Mouse (Mus musculus) kidney, adult 2 months (tissue): ENCODE data around the gene Ascc1. TPM values are rescaled to one million over a fixed set of nuclear protein-coding genes. Genes with fewer than 3 reads are reported as not detected.

ENCODE experiments used
- DNase-seq: peaks from one replicate; pipeline ENCODE4 v3.0.0; 2021
- H3K27ac ChIP-seq: fragments of 200-500 bp; 2 replicates; pipeline ENCODE4 v1.5.1; 2012; ENCODE audit warnings: low read depth, low read length, control low read depth, inconsistent platforms; ENCODE audit not compliant: insufficient read depth
- H3K27me3 ChIP-seq: fragments of 200-500 bp; replicated peaks from 2 replicates; pipeline ENCODE4 v1.6.1; 2012; ENCODE audit warnings: mild to moderate bottlenecking, moderate library complexity, low read length, inconsistent platforms; ENCODE audit not compliant: control insufficient read depth, insufficient read depth
- H3K36me3 ChIP-seq: fragments of 200-500 bp; 2 replicates; pipeline ENCODE4 v1.6.1; 2012; ENCODE audit warnings: mild to moderate bottlenecking, moderate library complexity, low read length, inconsistent platforms; ENCODE audit not compliant: control insufficient read depth, insufficient read depth
- H3K4me1 ChIP-seq: fragments of 200-500 bp; 2 replicates; pipeline ENCODE4 v1.6.1; 2011; ENCODE audit warnings: low read length; ENCODE audit not compliant: control insufficient read depth, insufficient read depth
- H3K4me3 ChIP-seq: fragments of 200-500 bp; 2 replicates; pipeline ENCODE4 v1.5.1; 2011; ENCODE audit warnings: mild to moderate bottlenecking, low read depth, low read length, control low read depth; ENCODE audit not compliant: insufficient read depth
- CTCF ChIP-seq: fragments of 200-500 bp; conservative IDR thresholded peaks from 2 replicates; pipeline ENCODE4 v1.5.1; 2011; ENCODE audit warnings: low read depth, mild to moderate bottlenecking, control low read depth, low read length, moderate library complexity, mixed read lengths; ENCODE audit not compliant: insufficient read depth, insufficient read length
- POLR2A ChIP-seq: fragments of 200-500 bp; IDR thresholded peaks from one replicate; pipeline ENCODE4 v1.6.1; 2011; ENCODE audit warnings: low read depth, low read length, control low read depth
- WGBS: fragments of 180-500 bp; shearing (Covaris S2); methylation state at CpG from one replicate; pipeline ENCODE4 v1.1.7; 2018; 5-methylcytosine and 5-hydroxymethylcytosine counted together
- polyA plus RNA-seq: library from polyadenylated mRNA; depleted of rRNA; stranded (reverse); fragments of >200 nt; gene quantifications from 2 replicates; pipeline ENCODE4 v1.2.3, GENCODE M21; 2012

The Ascc1 gene
- polyA plus RNA-seq, 1 experiment, result 132 TPM

GRCm38 (mm10) chr10:60077736-60078560 is 75.3 kb downstream of the Ascc1 start:
- DNase-seq, result no peak
- no peak overlapping the region for H3K27ac ChIP-seq
- no peaks in the 10 kb centered on the region for H3K36me3 ChIP-seq
- 58% methylated on average over 18 of the region's 18 CpGs for WGBS
- H3K27me3 ChIP-seq, result no peaks in the 10 kb centered on the region
- TF ChIP-seq CTCF (no peak), POLR2A (no peak)
- no peak overlapping the region for H3K4me3 ChIP-seq
- peaks cover 19% of the 10 kb centered on the region for H3K4me1 ChIP-seq

DNA sequence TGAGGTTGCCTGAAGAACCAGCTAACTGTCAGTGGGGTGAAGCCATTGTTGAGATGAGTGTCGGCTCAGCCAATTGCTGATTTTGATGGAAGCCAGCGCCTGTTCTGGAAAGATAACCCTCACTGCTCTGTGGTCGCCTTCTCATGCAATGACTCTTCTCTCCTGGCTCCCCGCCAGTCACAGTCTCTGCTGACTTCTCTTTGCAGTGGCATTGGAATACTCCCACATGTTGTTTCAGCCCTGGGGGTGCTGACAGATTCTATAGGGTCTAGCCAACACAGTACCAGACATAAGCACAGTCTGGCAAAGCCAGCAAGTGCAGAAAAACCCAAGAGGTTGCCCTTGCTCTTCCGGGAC is 75.9 kb downstream of the Ascc1 start:
- H3K36me3 ChIP-seq, result no peaks in the 10 kb centered on the region
- H3K27me3 ChIP-seq, result no peaks in the 10 kb centered on the region
- TF ChIP-seq POLR2A, result no peak
- no peak for TF ChIP-seq CTCF
- H3K4me3 ChIP-seq, result no peak overlapping the region
- peak; percentile 31 for DNase-seq
- H3K4me1 ChIP-seq, result peaks cover 19% of the 10 kb centered on the region
- WGBS, result 80% methylated on average over 5 of the region's 5 CpGs
- no peak overlapping the region for H3K27ac ChIP-seq

GRCm38 (mm10) chr10:60080171-60080570 is 77.6 kb downstream of the Ascc1 start:
- no peak for DNase-seq
- H3K27ac ChIP-seq, result no peak overlapping the region

GRCm38 (mm10) chr10:60080601-60080981 is 78.0 kb downstream of the Ascc1 start:
- no peaks in the 10 kb centered on the region for H3K27me3 ChIP-seq
- 21% methylated on average over 5 of the region's 5 CpGs for WGBS
- no peak overlapping the region for H3K27ac ChIP-seq
- DNase-seq, result no peak
- H3K4me1 ChIP-seq, result peaks cover 19% of the 10 kb centered on the region
- no peak overlapping the region for H3K4me3 ChIP-seq
- TF ChIP-seq CTCF (no peak), POLR2A (no peak)
- no peaks in the 10 kb centered on the region for H3K36me3 ChIP-seq

More at GRCm38 (mm10) chr10:60080171-60080570, 77.6 kb downstream of the Ascc1 start:
- Histone ChIP-seq H3K4me3 (no peak overlapping the region), H3K4me1 (peaks cover 19% of the 10 kb centered on the region), H3K27me3 (no peaks in the 10 kb centered on the region), H3K36me3 (no peaks in the 10 kb centered on the region)
- TF ChIP-seq POLR2A (no peak), CTCF (no peak)
- 92% methylated on average over 3 of the region's 3 CpGs for WGBS

GRCm38 (mm10) chr10:60080982-60081825 is 78.6 kb downstream of the Ascc1 start:
- Histone ChIP-seq H3K4me1 (peaks cover 19% of the 10 kb centered on the region), H3K27ac (no peak overlapping the region), H3K4me3 (no peak overlapping the region), H3K27me3 (no peaks in the 10 kb centered on the region), H3K36me3 (no peaks in the 10 kb centered on the region)
- DNase-seq, result peak; percentile 86
- WGBS, result 28% methylated on average over 21 of the region's 21 CpGs
- TF ChIP-seq CTCF (no peak), POLR2A (no peak)

GRCm38 (mm10) chr10:60081905-60082304 is 79.3 kb downstream of the Ascc1 start:
- H3K36me3 ChIP-seq, result no peaks in the 10 kb centered on the region
- no peak overlapping the region for H3K27ac ChIP-seq
- WGBS, result 34% methylated on average over 5 of the region's 5 CpGs
- TF ChIP-seq POLR2A, result no peak
- peak; percentile 38 for DNase-seq
- no peak overlapping the region for H3K4me3 ChIP-seq
- no peaks in the 10 kb centered on the region for H3K27me3 ChIP-seq
- peaks cover 19% of the 10 kb centered on the region for H3K4me1 ChIP-seq

DNA sequence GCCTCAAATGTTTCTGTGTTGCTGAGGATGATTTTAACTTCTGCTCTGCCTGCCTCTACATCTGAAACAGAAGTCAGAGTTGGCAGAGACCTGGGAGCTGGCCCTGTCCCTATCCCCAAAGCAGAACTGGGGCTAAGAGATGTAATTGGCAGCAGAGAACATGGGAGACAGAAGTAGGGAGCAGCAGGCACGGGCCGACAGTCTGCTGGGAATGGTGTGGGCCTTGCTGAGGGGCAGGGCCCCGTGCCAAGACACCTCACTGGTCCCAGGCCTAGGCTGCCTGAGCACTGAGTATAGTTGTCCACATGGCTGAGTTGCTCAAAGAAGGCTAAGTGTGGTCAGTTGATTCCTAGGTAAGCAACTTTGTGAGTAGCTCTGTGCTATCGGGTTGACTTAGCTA is 81.5 kb downstream of the Ascc1 start:
- 70% methylated on average over 4 of the region's 4 CpGs for WGBS
- Histone ChIP-seq H3K4me3 (no peak overlapping the region), H3K27me3 (no peaks in the 10 kb centered on the region), H3K36me3 (no peaks in the 10 kb centered on the region), H3K4me1 (peaks cover 19% of the 10 kb centered on the region), H3K27ac (no peak overlapping the region)
- DNase-seq, result peak; percentile 11
- TF ChIP-seq CTCF (no peak), POLR2A (no peak)

GRCm38 (mm10) chr10:60092311-60092710 is 89.7 kb downstream of the Ascc1 start:
- Histone ChIP-seq H3K27me3 (no peaks in the 10 kb centered on the region), H3K36me3 (no peaks in the 10 kb centered on the region), H3K27ac (no peak overlapping the region), H3K4me1 (no peaks in the 10 kb centered on the region), H3K4me3 (no peak overlapping the region)
- WGBS, result 59% methylated on average over 2 of the region's 2 CpGs
- peak; percentile 55 for DNase-seq
- TF ChIP-seq POLR2A (no peak), CTCF (no peak)
